Mouse (Mus musculus) lung, embryonic 14.5 days (tissue): Measurements from ENCODE around the gene Rbm3. TPM values are rescaled to one million over a fixed set of nuclear protein-coding genes. Genes with fewer than 3 reads are reported as not detected.
"Not testable (repeated sequence)": the region's sequence is repeated elsewhere in the genome, so short reads cannot be mapped to it uniquely, and the experiment has no call there.

Source experiments
- ATAC-seq: fragments of 200-750 bp; cut with Nextera tagmentation; 2 replicates; pipeline ENCODE4 v1.8.0; 2017; ENCODE audit warnings: mild to moderate bottlenecking, moderate TSS enrichment, moderate library complexity; ENCODE audit not compliant: insufficient read depth
- DNase-seq: peaks from one replicate; pipeline ENCODE4 v3.0.0-alpha.2; 2015
- H3K27ac ChIP-seq: fragments of 300-500 bp; sonication (generic); 2 replicates; pipeline ENCODE4 v1.5.1; 2014; ENCODE audit warnings: low read depth, mild to moderate bottlenecking, moderate library complexity
- H3K27me3 ChIP-seq: fragments of 300-500 bp; sonication (generic); 2 replicates; pipeline ENCODE4 v1.6.1; 2014; ENCODE audit warnings: low read length, control low read depth; ENCODE audit not compliant: insufficient read depth
- H3K36me3 ChIP-seq: fragments of 300-500 bp; sonication (generic); 2 replicates; pipeline ENCODE4 v1.6.1; 2014; ENCODE audit warnings: control low read depth; ENCODE audit not compliant: insufficient read depth
- H3K4me1 ChIP-seq: fragments of 300-500 bp; sonication (generic); 2 replicates; pipeline ENCODE4 v1.6.1; 2014; ENCODE audit warnings: antibody characterized with exemption, control low read depth; ENCODE audit not compliant: insufficient read depth
- H3K4me2 ChIP-seq: fragments of 300-500 bp; sonication (generic); 2 replicates; pipeline ENCODE4 v1.6.1; 2014; ENCODE audit warnings: mild to moderate bottlenecking
- H3K4me3 ChIP-seq: fragments of 300-500 bp; sonication (generic); 2 replicates; pipeline ENCODE4 v1.5.1; 2014; ENCODE audit warnings: low read depth, low read length
- H3K9ac ChIP-seq: fragments of 300-500 bp; sonication (generic); 2 replicates; pipeline ENCODE4 v1.6.1; 2014
- H3K9me3 ChIP-seq: fragments of 300-500 bp; sonication (generic); 2 replicates; pipeline ENCODE4 v1.6.1; 2016; ENCODE audit warnings: low read depth, low read length, control low read depth
- CTCF ChIP-seq: IDR thresholded peaks from 2 replicates; pipeline ENCODE4 v1.5.1; 2016; ENCODE audit warnings: antibody characterized with exemption, low read depth
- WGBS: fragments of 180-500 bp; shearing (Covaris S2); extraction: QIAGEN DNeasy Blood & Tissue Kit; methylation state at CpG from one replicate; pipeline ENCODE4 v1.1.7; 2014; 5-methylcytosine and 5-hydroxymethylcytosine counted together
- polyA plus RNA-seq: library from polyadenylated mRNA; unstranded; fragments of >200 nt; fragmentation: Nextera tagmentation; extraction: Ambion mirVana; gene quantifications from 2 replicates; pipeline ENCODE4 v1.2.1, GENCODE M21; 2014

Rbm3 gene
- polyA plus RNA-seq, 1 experiment from 2014 or later = 589 TPM

DNA sequence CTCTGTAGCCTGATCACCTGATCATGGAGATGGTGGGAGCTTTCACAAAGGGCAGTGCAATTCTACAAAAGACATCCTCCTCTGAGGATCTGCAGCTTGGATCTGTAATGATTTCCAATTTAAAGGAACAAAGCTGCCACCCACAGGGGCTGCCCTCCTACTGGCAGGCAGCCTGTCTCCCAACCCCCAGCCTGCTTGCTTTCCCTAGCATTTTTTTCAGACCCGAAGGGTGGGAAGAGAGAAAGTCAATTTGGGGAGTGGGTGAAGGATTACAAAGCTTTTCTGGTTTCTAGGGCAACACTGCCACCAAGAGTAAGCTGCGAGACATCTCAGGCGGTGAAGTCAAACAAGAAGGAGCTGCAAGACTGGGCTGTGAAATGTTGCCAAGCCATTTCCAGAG is 44.7 kb downstream of the Rbm3 start:
- no peak overlapping the region for H3K4me3 ChIP-seq
- no peaks in the 10 kb centered on the region for H3K4me1 ChIP-seq
- no peaks in the 10 kb centered on the region for H3K36me3 ChIP-seq
- TF ChIP-seq CTCF = peak; percentile 58
- no peak overlapping the region for H3K27ac ChIP-seq
- no peaks in the 10 kb centered on the region for H3K27me3 ChIP-seq
- H3K9ac ChIP-seq = no peak overlapping the region
- WGBS = 9% methylated on average over 3 of the region's 3 CpGs
- H3K9me3 ChIP-seq = no peaks in the 10 kb centered on the region
- peak; percentile 83 for DNase-seq
- ATAC-seq = no peak
- 0 out of 2 replicates have a peak overlapping the region, but pooled peaks have one; percentile 16 for H3K4me2 ChIP-seq

DNA sequence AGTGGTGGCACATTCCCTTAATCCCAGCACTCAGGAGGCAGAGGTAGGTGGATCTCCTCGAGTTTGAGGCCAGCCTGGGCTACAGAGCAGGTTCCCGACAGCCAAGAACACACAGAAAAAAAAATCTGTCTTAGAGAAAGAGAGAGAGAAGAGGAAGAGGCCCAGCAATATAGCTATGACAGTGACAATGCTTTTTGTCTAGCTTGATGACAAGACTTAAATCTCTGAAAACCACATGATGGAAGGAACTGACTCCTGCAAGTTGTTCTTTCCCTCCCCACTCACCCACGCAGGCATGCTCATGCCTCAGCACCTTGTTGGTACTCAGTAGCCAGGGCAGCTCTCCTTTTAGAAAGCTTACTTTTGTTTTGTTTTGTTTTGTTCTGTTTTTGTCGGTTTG is 46.2 kb downstream of the Rbm3 start:
- TF ChIP-seq CTCF = no peak
- H3K4me3 ChIP-seq = no peak overlapping the region
- ATAC-seq = no peak
- no peaks in the 10 kb centered on the region for H3K9me3 ChIP-seq
- 51% methylated on average over 4 of the region's 4 CpGs for WGBS
- H3K27ac ChIP-seq = no peak overlapping the region
- H3K27me3 ChIP-seq = no peaks in the 10 kb centered on the region
- H3K36me3 ChIP-seq = no peaks in the 10 kb centered on the region
- DNase-seq = no peak
- H3K9ac ChIP-seq = no peak overlapping the region
- H3K4me1 ChIP-seq = no peaks in the 10 kb centered on the region
- H3K4me2 ChIP-seq = no peak overlapping the region

DNA sequence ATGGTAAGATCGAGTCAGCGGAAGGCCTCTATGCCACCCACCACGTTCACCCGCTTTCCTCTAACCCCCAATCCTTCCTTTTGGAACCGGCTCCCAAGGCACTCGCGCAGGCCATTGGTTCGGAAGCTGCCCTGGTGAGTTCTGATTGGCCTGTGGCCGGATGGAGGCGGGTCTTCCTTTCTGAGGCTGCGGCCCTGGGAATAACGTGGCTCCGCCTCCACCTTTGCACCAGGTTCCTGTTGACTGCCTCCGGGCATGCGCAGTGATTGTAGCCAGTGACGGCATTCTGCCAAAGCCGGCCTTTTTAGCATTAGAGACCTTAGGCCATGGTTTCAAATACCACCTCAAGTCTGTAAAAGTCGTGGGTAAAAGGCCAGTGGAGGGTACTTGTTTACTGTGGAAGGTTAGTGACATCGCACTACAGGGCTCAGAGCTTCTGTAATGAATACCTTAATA is 48.9 kb downstream of the Rbm3 start:
- H3K36me3 ChIP-seq = no peaks in the 10 kb centered on the region
- H3K4me1 ChIP-seq = no peaks in the 10 kb centered on the region
- H3K9me3 ChIP-seq = no peaks in the 10 kb centered on the region
- WGBS = 7% methylated on average over 19 of the region's 19 CpGs
- 0 out of 2 replicates have a peak overlapping the region, but pooled peaks have one; percentile 2 for H3K27ac ChIP-seq
- ATAC-seq = peak; percentile 95
- H3K9ac ChIP-seq = no peak overlapping the region
- DNase-seq = peak; percentile 97
- no peaks in the 10 kb centered on the region for H3K27me3 ChIP-seq
- peak overlapping the region; percentile 51 for H3K4me2 ChIP-seq
- peak overlapping the region; percentile 27 for H3K4me3 ChIP-seq
- TF ChIP-seq CTCF = no peak

DNA sequence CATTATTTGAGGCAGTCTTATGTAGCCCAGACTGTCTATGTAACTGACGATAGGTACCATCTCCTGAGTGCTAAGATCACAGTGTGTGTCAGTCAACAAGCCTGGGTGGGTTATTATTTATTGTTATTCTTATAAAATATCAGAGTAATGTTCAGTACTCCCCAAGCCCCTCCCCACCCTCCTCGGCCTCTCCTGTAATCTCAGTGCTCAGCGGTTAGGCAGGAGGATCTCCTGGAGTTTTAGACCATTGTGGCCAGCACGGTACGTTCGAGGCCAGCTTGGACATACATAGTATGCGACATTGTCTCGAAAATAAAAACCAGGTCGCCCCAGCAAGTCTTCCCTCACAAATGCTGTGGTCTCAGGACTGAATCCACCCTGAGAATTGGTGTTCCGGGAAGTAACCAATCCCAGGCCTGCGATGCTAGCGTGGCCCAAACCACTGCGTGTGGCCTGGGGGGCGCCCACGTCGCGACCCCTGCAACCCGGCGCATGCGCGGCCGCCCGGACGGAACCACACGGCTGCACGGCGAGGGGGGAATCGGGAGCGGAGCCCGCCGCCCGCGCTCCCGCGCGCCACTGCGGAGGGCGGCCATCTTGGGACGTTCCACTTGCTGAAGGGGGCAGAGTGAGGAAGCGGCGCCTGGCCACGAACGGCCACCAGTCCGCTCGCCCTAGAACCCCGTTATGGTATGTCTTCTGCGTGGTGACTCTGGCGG is 49.5 kb downstream of the Rbm3 start:
- not testable (repeated sequence) for DNase-seq, H3K9me3 ChIP-seq, H3K27me3 ChIP-seq, H3K36me3 ChIP-seq, H3K4me1 ChIP-seq, H3K9ac ChIP-seq, H3K27ac ChIP-seq
- Histone ChIP-seq H3K4me2 (peak overlapping the region; percentile 53), H3K4me3 (peak overlapping the region; percentile 27; the same call in 1 of the 2 replicates)
- WGBS = 10% methylated on average over 10 of the region's 48 CpGs
- ATAC-seq = peak; percentile 95

DNA sequence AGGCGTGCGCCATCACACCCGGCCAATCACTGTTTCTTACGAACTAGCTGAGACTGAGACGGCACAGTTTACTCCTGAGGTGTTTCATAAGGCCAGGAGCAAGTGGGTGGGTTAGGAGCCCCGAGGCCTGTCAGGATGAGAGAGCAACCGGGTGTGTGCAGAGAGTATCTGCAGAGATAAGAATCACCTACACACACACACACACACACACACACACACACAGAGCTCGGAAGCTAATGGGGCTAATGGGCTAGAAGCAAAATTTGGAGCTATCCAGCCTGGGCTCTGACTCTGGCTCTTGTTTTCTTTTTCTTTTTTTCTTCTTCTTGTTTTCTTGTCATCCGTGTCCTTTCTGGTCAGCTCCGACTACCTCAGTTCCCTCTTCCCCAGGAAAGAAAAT is 50.1 kb downstream of the Rbm3 start:
- peak overlapping the region; percentile 53 for H3K4me2 ChIP-seq
- peak overlapping the region; percentile 25; the same call in 1 of the 2 replicates for H3K4me3 ChIP-seq
- H3K9me3 ChIP-seq = no peaks in the 10 kb centered on the region
- no peaks in the 10 kb centered on the region for H3K4me1 ChIP-seq
- WGBS = 71% methylated on average over 10 of the region's 10 CpGs
- no peak for TF ChIP-seq CTCF
- ATAC-seq = no peak
- H3K36me3 ChIP-seq = no peaks in the 10 kb centered on the region
- no peak overlapping the region for H3K27ac ChIP-seq
- no peak overlapping the region for H3K9ac ChIP-seq
- DNase-seq = no peak
- no peaks in the 10 kb centered on the region for H3K27me3 ChIP-seq

DNA sequence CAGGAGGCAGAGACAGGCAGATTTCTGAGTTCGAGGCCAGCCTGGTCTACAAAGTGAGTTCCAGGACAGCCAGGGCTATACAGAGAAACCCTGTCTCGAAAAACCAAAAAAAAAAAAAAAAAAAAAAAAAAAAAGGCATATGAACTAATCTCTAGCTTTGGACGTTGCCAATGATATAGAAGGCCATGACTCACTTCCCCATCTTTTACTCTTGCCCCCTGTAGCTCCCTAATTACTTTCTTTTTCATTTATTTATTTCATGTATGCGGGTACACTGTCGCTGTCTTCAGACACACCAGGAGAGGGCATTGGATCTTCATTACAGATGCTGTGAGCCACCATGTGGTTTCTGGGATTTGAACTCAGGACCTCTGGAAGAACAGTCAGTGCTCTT is 54.7 kb downstream of the Rbm3 start:
- not testable (repeated sequence) for H3K9me3 ChIP-seq, H3K4me2 ChIP-seq, DNase-seq, H3K9ac ChIP-seq, ATAC-seq, H3K27me3 ChIP-seq, H3K4me1 ChIP-seq, H3K4me3 ChIP-seq, H3K36me3 ChIP-seq, H3K27ac ChIP-seq
- 87% methylated on average over 4 of the region's 5 CpGs for WGBS

DNA sequence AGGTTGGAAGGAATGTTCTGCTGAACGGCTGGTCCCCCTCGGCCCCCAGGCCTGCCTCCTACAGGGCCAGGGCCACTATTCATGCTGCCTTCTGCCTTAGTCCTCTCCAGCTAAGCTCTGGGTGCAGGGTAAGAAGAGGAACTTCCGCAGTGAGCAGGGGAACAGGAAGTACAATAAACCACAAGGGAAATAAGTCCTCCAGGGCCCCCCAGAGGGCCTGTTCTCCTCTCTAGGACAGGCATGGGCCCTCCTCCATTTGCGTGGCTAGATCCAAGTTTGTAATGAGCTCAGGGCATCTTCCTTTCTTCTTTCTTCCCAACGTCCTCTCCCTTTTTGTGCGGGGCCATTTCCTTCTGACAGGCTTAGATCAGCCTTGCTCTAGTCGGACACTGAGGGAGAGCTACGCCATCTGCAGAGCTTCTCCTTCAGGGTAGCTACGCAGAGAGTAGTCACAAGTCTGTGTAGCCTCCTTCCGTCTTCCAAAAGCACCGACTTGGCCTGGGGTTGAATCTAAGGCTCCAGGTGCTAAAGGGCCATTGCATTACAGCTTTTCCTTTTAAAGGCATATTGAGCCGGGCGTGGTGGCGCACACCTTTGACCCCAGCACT is 55.2 kb downstream of the Rbm3 start, which contains the start of gene Was:
Gene Was (minus strand): TSS at position 153 of the 608 bp plus-strand sequence.
- no peak within 1 kb of the TSS for H3K4me3 ChIP-seq
- WGBS = 82% methylated on average over 14 of the region's 14 CpGs
- H3K9ac ChIP-seq = no peak within 1 kb of the TSS
- no peak within 1 kb of the TSS for H3K4me2 ChIP-seq
- no peaks in the 10 kb centered on the region for H3K9me3 ChIP-seq
- no peak within 1 kb of the TSS for H3K27ac ChIP-seq
- ATAC-seq = no peak
- no peak for TF ChIP-seq CTCF
- H3K27me3 ChIP-seq = no peaks in the 10 kb centered on the region
- DNase-seq = no peak
- H3K4me1 ChIP-seq = no peaks in the 10 kb centered on the region
- no peaks in the 10 kb centered on the region for H3K36me3 ChIP-seq
